Mouse (Mus musculus): ENCODE data around the gene Pcbd2. TPM values are rescaled to one million over a fixed set of nuclear protein-coding genes. Genes with fewer than 3 reads are reported as not detected.
"Not testable (repeated sequence)": the region's sequence is repeated elsewhere in the genome, so short reads cannot be mapped to it uniquely, and the experiment has no call there.

The Pcbd2 gene
- 33.9 and 36.4 TPM in 2 replicates for polyA plus RNA-seq (2016; fragmentation: Nextera tagmentation; extraction: Ambion mirVana)

- Histone ChIP-seq H3K4me3 (peak within 1 kb of the TSS; percentile 73), H3K4me1 (0 out of 2 replicates have a peak, but pooled peaks cover 8% of the 10 kb centered on the region), H3K36me3 (replicated peaks) (peaks cover 36% of the 10 kb centered on the region), H3K9me3 (no peaks in the 10 kb centered on the region), H3K27ac (peak within 1 kb of the TSS; percentile 96), H3K27me3 (ENCODE audit: poor library complexity, severe bottlenecking) (no peaks in the 10 kb centered on the region)
- under 1% methylated on average over 73 of the region's 73 CpGs for WGBS
- peak; percentile 80 for DNase-seq (ENCODE audit: extremely low spot score, low spot score)
Observed at GRCm38 (mm10) chr13:55727120-55727838, at the start of gene Pcbd2. Pcbd2 (plus strand) TSS chr13:55727368.

- peaks cover 8% of the 10 kb centered on the region for H3K4me1 ChIP-seq
- no peaks in the 10 kb centered on the region for H3K9me3 ChIP-seq
- DNase-seq (ENCODE audit: extremely low spot score, low spot score) = no peak
- H3K27ac ChIP-seq = no peak overlapping the region
- WGBS = 93% methylated on average over 9 of the region's 9 CpGs
- H3K36me3 ChIP-seq (replicated peaks) = peaks cover 59% of the 10 kb centered on the region
- no peak overlapping the region for H3K4me3 ChIP-seq
- H3K27me3 ChIP-seq (ENCODE audit: poor library complexity, severe bottlenecking) = no peaks in the 10 kb centered on the region
Observed at GRCm38 (mm10) chr13:55682201-55682600, 45.0 kb upstream of the Pcbd2 start.

GRCm38 (mm10) chr13:55683581-55683980, 43.6 kb upstream of the Pcbd2 start:
- WGBS = 97% methylated on average over 3 of the region's 3 CpGs
- DNase-seq (ENCODE audit: extremely low spot score, low spot score) = no peak
- peaks cover 45% of the 10 kb centered on the region for H3K36me3 ChIP-seq (replicated peaks)
- no peaks in the 10 kb centered on the region for H3K9me3 ChIP-seq
- H3K4me3 ChIP-seq = no peak overlapping the region
- peaks cover 22% of the 10 kb centered on the region for H3K4me1 ChIP-seq
- no peak overlapping the region for H3K27ac ChIP-seq
- H3K27me3 ChIP-seq (ENCODE audit: poor library complexity, severe bottlenecking) = no peaks in the 10 kb centered on the region

- DNase-seq (ENCODE audit: extremely low spot score, low spot score) = no peak
- Histone ChIP-seq H3K4me1 (peaks cover 22% of the 10 kb centered on the region), H3K27ac (peak overlapping the region; percentile 36; the same call in 1 of the 2 replicates), H3K9me3 (no peaks in the 10 kb centered on the region), H3K27me3 (ENCODE audit: poor library complexity, severe bottlenecking) (no peaks in the 10 kb centered on the region), H3K4me3 (no peak overlapping the region), H3K36me3 (replicated peaks) (peaks cover 20% of the 10 kb centered on the region)
- WGBS = 77% methylated on average over 9 of the region's 9 CpGs
Observed at GRCm38 (mm10) chr13:55686107-55686633, 41.0 kb upstream of the Pcbd2 start.

GRCm38 (mm10) chr13:55687927-55688602, 39.1 kb upstream of the Pcbd2 start:
- Histone ChIP-seq H3K27me3 (ENCODE audit: poor library complexity, severe bottlenecking) (no peaks in the 10 kb centered on the region), H3K27ac (peak overlapping the region; percentile 65), H3K36me3 (replicated peaks) (peaks cover 4% of the 10 kb centered on the region; the same call in 1 of the 2 replicates), H3K4me3 (no peak overlapping the region), H3K4me1 (peaks cover 29% of the 10 kb centered on the region), H3K9me3 (no peaks in the 10 kb centered on the region)
- DNase-seq (ENCODE audit: extremely low spot score, low spot score) = peak; percentile 50
- 27% methylated on average over 4 of the region's 4 CpGs for WGBS

- peak within 1 kb of the TSS; percentile 100 for H3K27ac ChIP-seq
- DNase-seq (ENCODE audit: extremely low spot score, low spot score) = peak; percentile 91
- WGBS = 3% methylated on average over 51 of the region's 51 CpGs
- H3K9me3 ChIP-seq = no peaks in the 10 kb centered on the region
- H3K36me3 ChIP-seq (replicated peaks) = peaks cover 22% of the 10 kb centered on the region
- H3K27me3 ChIP-seq (ENCODE audit: poor library complexity, severe bottlenecking) = no peaks in the 10 kb centered on the region
- peaks cover 34% of the 10 kb centered on the region for H3K4me1 ChIP-seq
- H3K4me3 ChIP-seq = peak within 1 kb of the TSS; percentile 98
Observed at GRCm38 (mm10) chr13:55692535-55693242, 34.5 kb upstream of the Pcbd2 start, which contains the start of gene B230219D22Rik. B230219D22Rik (plus strand) TSS chr13:55693124.

- no peaks in the 10 kb centered on the region for H3K27me3 ChIP-seq (ENCODE audit: poor library complexity, severe bottlenecking)
- under 1% methylated on average over 53 of the region's 70 CpGs for WGBS
- peak overlapping the region; percentile 100 for H3K27ac ChIP-seq
- no peaks in the 10 kb centered on the region for H3K9me3 ChIP-seq
- peaks cover 26% of the 10 kb centered on the region for H3K36me3 ChIP-seq (replicated peaks)
- H3K4me1 ChIP-seq = peaks cover 28% of the 10 kb centered on the region
- no peak for DNase-seq (ENCODE audit: extremely low spot score, low spot score)
- H3K4me3 ChIP-seq = peak overlapping the region; percentile 98
Observed at GRCm38 (mm10) chr13:55693243-55693721, 33.9 kb upstream of the Pcbd2 start.

GRCm38 (mm10) chr13:55694110-55694509, 33.1 kb upstream of the Pcbd2 start:
- H3K4me3 ChIP-seq = peak overlapping the region; percentile 98
- no peaks in the 10 kb centered on the region for H3K9me3 ChIP-seq
- WGBS = 34% methylated on average over 8 of the region's 8 CpGs
- no peak for DNase-seq (ENCODE audit: extremely low spot score, low spot score)
- peaks cover 35% of the 10 kb centered on the region for H3K36me3 ChIP-seq (replicated peaks)
- H3K27ac ChIP-seq = peak overlapping the region; percentile 100
- H3K27me3 ChIP-seq (ENCODE audit: poor library complexity, severe bottlenecking) = no peaks in the 10 kb centered on the region
- peaks cover 24% of the 10 kb centered on the region for H3K4me1 ChIP-seq

- H3K9me3 ChIP-seq; H3K27ac ChIP-seq; H3K4me3 ChIP-seq; H3K27me3 ChIP-seq (ENCODE audit: poor library complexity, severe bottlenecking); DNase-seq (ENCODE audit: extremely low spot score, low spot score): not testable (repeated sequence)
- Histone ChIP-seq H3K36me3 (replicated peaks) (peaks cover 54% of the 10 kb centered on the region), H3K4me1 (peaks cover 24% of the 10 kb centered on the region)
- WGBS = 82% methylated on average over 1 of the region's 3 CpGs
Observed at GRCm38 (mm10) chr13:55695989-55696388, 31.2 kb upstream of the Pcbd2 start.

GRCm38 (mm10) chr13:55704301-55704700, 22.9 kb upstream of the Pcbd2 start:
- Histone ChIP-seq H3K9me3 (peaks cover 4% of the 10 kb centered on the region; the same call in 1 of the 2 replicates), H3K27me3 (ENCODE audit: poor library complexity, severe bottlenecking) (no peaks in the 10 kb centered on the region), H3K36me3 (replicated peaks) (peaks cover 77% of the 10 kb centered on the region), H3K27ac (no peak overlapping the region), H3K4me1 (no peaks in the 10 kb centered on the region), H3K4me3 (no peak overlapping the region)
- WGBS = 88% methylated on average over 4 of the region's 4 CpGs
- DNase-seq (ENCODE audit: extremely low spot score, low spot score) = no peak

GRCm38 (mm10) chr13:55712846-55713245, 14.3 kb upstream of the Pcbd2 start:
- H3K4me3 ChIP-seq = no peak overlapping the region

GRCm38 (mm10) chr13:55714501-55715166, 12.5 kb upstream of the Pcbd2 start, which contains the start of gene Txndc15:
Txndc15 (plus strand) TSS chr13:55714650.
- peaks cover 22% of the 10 kb centered on the region for H3K36me3 ChIP-seq (replicated peaks)
- peak; percentile 86 for DNase-seq (ENCODE audit: extremely low spot score, low spot score)
- H3K4me1 ChIP-seq = peaks cover 23% of the 10 kb centered on the region
- no peaks in the 10 kb centered on the region for H3K27me3 ChIP-seq (ENCODE audit: poor library complexity, severe bottlenecking)
- peak within 1 kb of the TSS; percentile 94 for H3K4me3 ChIP-seq
- H3K9me3 ChIP-seq = no peaks in the 10 kb centered on the region
- peak within 1 kb of the TSS; percentile 95 for H3K27ac ChIP-seq
- under 1% methylated on average over 62 of the region's 63 CpGs for WGBS

More at GRCm38 (mm10) chr13:55712846-55713245, 14.3 kb upstream of the Pcbd2 start:
- WGBS = 85% methylated on average over 3 of the region's 3 CpGs
- peaks cover 23% of the 10 kb centered on the region for H3K4me1 ChIP-seq
- DNase-seq (ENCODE audit: extremely low spot score, low spot score) = no peak
- no peak overlapping the region for H3K27ac ChIP-seq
- H3K36me3 ChIP-seq (replicated peaks) = peaks cover 4% of the 10 kb centered on the region
- H3K9me3 ChIP-seq = no peaks in the 10 kb centered on the region
- no peaks in the 10 kb centered on the region for H3K27me3 ChIP-seq (ENCODE audit: poor library complexity, severe bottlenecking)
